Mouse (Mus musculus): ENCODE data around the gene Dph2. TPM values are rescaled to one million over a fixed set of nuclear protein-coding genes. Genes with fewer than 3 reads are reported as not detected.

The Dph2 gene
- total and polyA plus RNA-seq, 2 experiments, result 1.7 to 10.2 TPM

DNA sequence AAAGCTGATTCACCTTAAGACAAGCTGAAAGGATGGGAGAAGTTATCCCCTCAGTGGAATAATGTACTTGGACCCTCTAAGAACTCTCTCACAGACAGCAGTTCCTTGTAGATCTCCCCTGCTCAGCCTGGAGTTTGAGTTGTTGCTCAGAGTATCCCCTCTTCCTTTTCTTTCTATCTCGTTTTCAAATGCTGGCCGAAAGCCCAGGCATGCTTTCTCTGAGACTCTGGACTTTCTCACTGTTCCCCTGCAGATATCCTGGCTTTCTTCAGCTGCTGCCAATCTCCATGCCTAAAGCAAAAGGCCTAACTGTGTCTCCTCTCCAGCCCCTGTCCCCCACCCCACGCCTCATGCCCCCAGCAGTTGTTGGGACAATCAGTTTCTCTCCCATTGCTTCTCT, 26.4 kb upstream of the Dph2 start:
- DNase-seq (ENCODE audit: extremely low read depth, low read depth, low spot score), result no peak
- 61% methylated on average over 3 of the region's 3 CpGs for WGBS
- Histone ChIP-seq H3K4me3 (ENCODE audit: insufficient read depth, low read depth, low read length) (no peak overlapping the region), H3K4me1 (ENCODE audit: control insufficient read depth, insufficient read depth, low read length) (peaks cover 7% of the 10 kb centered on the region), H3K9ac (ENCODE audit: low read depth, low read length) (no peak overlapping the region), H3K27ac (replicated peaks; ENCODE audit: insufficient read depth, low read depth, low read length) (no peak overlapping the region), H3K27me3 (ENCODE audit: control insufficient read depth, insufficient read depth, low read length) (no peaks in the 10 kb centered on the region), H3K36me3 (ENCODE audit: control insufficient read depth, insufficient read depth, low read length) (no peaks in the 10 kb centered on the region), H3K79me2 (ENCODE audit: control insufficient read depth, insufficient read depth, low read length) (peaks cover 9% of the 10 kb centered on the region)
- no peak for TF ChIP-seq POLR2A (IDR thresholded peaks at IDR 0.05; ENCODE audit: extremely low read depth, insufficient read depth, low read length)
- TF ChIP-seq CTCF (IDR thresholded peaks at IDR 0.05; ENCODE audit: low read depth, low read length), result no peak

- DNase-seq (ENCODE audit: extremely low read depth, low read depth, low spot score), result no peak
- peaks cover 11% of the 10 kb centered on the region for H3K79me2 ChIP-seq (ENCODE audit: control insufficient read depth, insufficient read depth, low read length)
- peaks cover 10% of the 10 kb centered on the region for H3K4me1 ChIP-seq (ENCODE audit: control insufficient read depth, insufficient read depth, low read length)
- H3K4me3 ChIP-seq (ENCODE audit: insufficient read depth, low read depth, low read length), result no peak overlapping the region
- H3K27ac ChIP-seq (replicated peaks; ENCODE audit: insufficient read depth, low read depth, low read length), result no peak overlapping the region
- H3K27me3 ChIP-seq (ENCODE audit: control insufficient read depth, insufficient read depth, low read length), result no peaks in the 10 kb centered on the region
- H3K36me3 ChIP-seq (ENCODE audit: control insufficient read depth, insufficient read depth, low read length), result no peaks in the 10 kb centered on the region
- WGBS, result 89% methylated on average over 4 of the region's 4 CpGs
- no peak overlapping the region for H3K9ac ChIP-seq (ENCODE audit: low read depth, low read length)
- TF ChIP-seq POLR2A (IDR thresholded peaks at IDR 0.05; ENCODE audit: extremely low read depth, insufficient read depth, low read length), result no peak
- no peak for TF ChIP-seq CTCF (IDR thresholded peaks at IDR 0.05; ENCODE audit: low read depth, low read length)
Measured at GRCm38 (mm10) chr4:117917847-117918246, 26.0 kb upstream of the Dph2 start.

DNA sequence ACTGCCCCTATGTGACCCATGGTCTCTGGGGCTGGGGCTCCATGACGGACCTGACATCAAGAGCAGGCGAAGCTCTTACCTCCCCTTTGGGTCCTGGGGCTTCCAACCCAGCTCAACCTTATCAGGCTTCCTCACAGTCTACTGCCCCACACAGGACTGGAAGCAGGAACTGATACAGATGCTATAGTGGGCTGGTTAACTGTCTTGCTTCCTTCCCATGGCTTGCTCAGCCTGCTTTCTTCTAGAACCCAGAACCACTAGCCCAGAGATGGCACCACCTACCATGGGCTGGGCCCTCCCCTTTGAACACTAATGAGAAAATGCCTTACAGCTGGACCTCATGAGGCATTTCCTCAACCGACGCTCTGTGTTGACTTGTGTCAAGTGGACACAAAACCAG, 25.6 kb upstream of the Dph2 start:
- Histone ChIP-seq H3K79me2 (ENCODE audit: control insufficient read depth, insufficient read depth, low read length) (peaks cover 11% of the 10 kb centered on the region), H3K9ac (ENCODE audit: low read depth, low read length) (no peak overlapping the region), H3K4me3 (ENCODE audit: insufficient read depth, low read depth, low read length) (no peak overlapping the region), H3K27me3 (ENCODE audit: control insufficient read depth, insufficient read depth, low read length) (no peaks in the 10 kb centered on the region), H3K36me3 (ENCODE audit: control insufficient read depth, insufficient read depth, low read length) (no peaks in the 10 kb centered on the region), H3K27ac (replicated peaks; ENCODE audit: insufficient read depth, low read depth, low read length) (no peak overlapping the region), H3K4me1 (ENCODE audit: control insufficient read depth, insufficient read depth, low read length) (peaks cover 10% of the 10 kb centered on the region)
- 88% methylated on average over 4 of the region's 4 CpGs for WGBS
- TF ChIP-seq POLR2A (IDR thresholded peaks at IDR 0.05; ENCODE audit: extremely low read depth, insufficient read depth, low read length) (no peak), CTCF (IDR thresholded peaks at IDR 0.05; ENCODE audit: low read depth, low read length) (no peak)
- DNase-seq (ENCODE audit: extremely low read depth, low read depth, low spot score), result no peak

- DNase-seq (ENCODE audit: extremely low read depth, low read depth, low spot score), result no peak
- no peak overlapping the region for H3K27ac ChIP-seq (replicated peaks; ENCODE audit: insufficient read depth, low read depth, low read length)
- no peak for TF ChIP-seq POLR2A (IDR thresholded peaks at IDR 0.05; ENCODE audit: extremely low read depth, insufficient read depth, low read length)
- TF ChIP-seq CTCF (IDR thresholded peaks at IDR 0.05; ENCODE audit: low read depth, low read length), result no peak
- no peaks in the 10 kb centered on the region for H3K36me3 ChIP-seq (ENCODE audit: control insufficient read depth, insufficient read depth, low read length)
- H3K9ac ChIP-seq (ENCODE audit: low read depth, low read length), result no peak overlapping the region
- WGBS, result 73% methylated on average over 5 of the region's 5 CpGs
- H3K79me2 ChIP-seq (ENCODE audit: control insufficient read depth, insufficient read depth, low read length), result peaks cover 11% of the 10 kb centered on the region
- H3K4me3 ChIP-seq (ENCODE audit: insufficient read depth, low read depth, low read length), result no peak overlapping the region
- no peaks in the 10 kb centered on the region for H3K27me3 ChIP-seq (ENCODE audit: control insufficient read depth, insufficient read depth, low read length)
- H3K4me1 ChIP-seq (ENCODE audit: control insufficient read depth, insufficient read depth, low read length), result peaks cover 10% of the 10 kb centered on the region
Measured at GRCm38 (mm10) chr4:117916386-117916785, 24.6 kb upstream of the Dph2 start.

- Histone ChIP-seq H3K27ac (replicated peaks; ENCODE audit: insufficient read depth, low read depth, low read length) (no peak overlapping the region; the same call in 1 of the 2 replicates), H3K36me3 (ENCODE audit: control insufficient read depth, insufficient read depth, low read length) (no peaks in the 10 kb centered on the region), H3K4me1 (ENCODE audit: control insufficient read depth, insufficient read depth, low read length) (peaks cover 10% of the 10 kb centered on the region), H3K9ac (ENCODE audit: low read depth, low read length) (peak overlapping the region; percentile 60), H3K27me3 (ENCODE audit: control insufficient read depth, insufficient read depth, low read length) (no peaks in the 10 kb centered on the region), H3K4me3 (ENCODE audit: insufficient read depth, low read depth, low read length) (peak overlapping the region; percentile 89), H3K79me2 (ENCODE audit: control insufficient read depth, insufficient read depth, low read length) (peaks cover 11% of the 10 kb centered on the region)
- no peak for TF ChIP-seq POLR2A (IDR thresholded peaks at IDR 0.05; ENCODE audit: extremely low read depth, insufficient read depth, low read length)
- TF ChIP-seq CTCF (IDR thresholded peaks at IDR 0.05; ENCODE audit: low read depth, low read length), result no peak
- no peak for DNase-seq (ENCODE audit: extremely low read depth, low read depth, low spot score)
- 3% methylated on average over 19 of the region's 19 CpGs for WGBS
Measured at GRCm38 (mm10) chr4:117915489-117916105, 23.8 kb upstream of the Dph2 start.
